Mouse (Mus musculus) MEL (cell line): ENCODE results near the gene Surf2. TPM values are rescaled to one million over a fixed set of nuclear protein-coding genes. Genes with fewer than 3 reads are reported as not detected.

Experiments used
- DNase-seq: peaks from one replicate; pipeline ENCODE4 v3.0.0; 2011; ENCODE audit warnings: low read depth, low spot score
- H3K27ac ChIP-seq: 2 replicates; pipeline ENCODE4 v1.5.1; 2012; ENCODE audit warnings: low read depth, mild to moderate bottlenecking, control low read depth, low read length, moderate library complexity; ENCODE audit not compliant: control insufficient read depth
- H3K27me3 ChIP-seq, 2 experiments: fragments of 150-350 bp in 1 of 2; sonication (generic) in 1 of 2; 2 replicates each; pipeline ENCODE4 v1.6.1; 2012; ENCODE audit warnings: low read length in 2 of 2, mild to moderate bottlenecking in 2 of 2, improper control_type of control experiment in 1 of 2, moderate library complexity in 1 of 2; ENCODE audit not compliant: insufficient read depth in 2 of 2, control insufficient read depth in 1 of 2
- H3K36me3 ChIP-seq, 2 experiments: 2 replicates each; pipeline ENCODE4 v1.6.1; 2012 to 2014; ENCODE audit warnings: low read length in 2 of 2, improper control_type of control experiment in 1 of 2, inconsistent platforms in 1 of 2, mild to moderate bottlenecking in 1 of 2; ENCODE audit not compliant: insufficient read depth in 2 of 2, control insufficient read depth in 1 of 2
- H3K4me1 ChIP-seq, 2 experiments: fragments of 150-350 bp in 1 of 2; sonication (generic) in 1 of 2; 2 replicates each; pipeline ENCODE4 v1.6.1; 2012; ENCODE audit warnings: low read length in 2 of 2, improper control_type of control experiment in 1 of 2, mild to moderate bottlenecking in 1 of 2; ENCODE audit not compliant: insufficient read depth in 2 of 2, control insufficient read depth in 1 of 2
- H3K4me3 ChIP-seq, 2 experiments: fragments of 150-350 bp in 1 of 2; sonication (generic) in 1 of 2; 2 replicates each; pipeline ENCODE4 v1.5.1; 2012; ENCODE audit warnings: low read depth in 2 of 2, low read length in 2 of 2, mild to moderate bottlenecking in 2 of 2, moderate library complexity in 2 of 2, control low read depth in 1 of 2, improper control_type of control experiment in 1 of 2; ENCODE audit not compliant: control insufficient read depth in 1 of 2, insufficient read depth in 1 of 2
- H3K79me2 ChIP-seq: 2 replicates; pipeline ENCODE4 v1.6.1; 2012; ENCODE audit warnings: mild to moderate bottlenecking, low read length, moderate library complexity; ENCODE audit not compliant: control insufficient read depth, poor library complexity, insufficient read depth
- H3K9ac ChIP-seq: 2 replicates; pipeline ENCODE4 v1.6.1; 2012; ENCODE audit warnings: low read depth, mild to moderate bottlenecking, control low read depth, low read length, moderate library complexity; ENCODE audit not compliant: control insufficient read depth, poor library complexity, severe bottlenecking
- H3K9me3 ChIP-seq: fragments of 150-350 bp; sonication (generic); replicated peaks from 2 replicates; pipeline ENCODE4 v1.6.1; 2012; ENCODE audit warnings: mild to moderate bottlenecking, low read length, improper control_type of control experiment, moderate library complexity; ENCODE audit not compliant: insufficient read depth
- EP300 ChIP-seq, 2 experiments: IDR thresholded peaks; 2 replicates each; pipeline ENCODE4 v1.6.1; 2011; ENCODE audit warnings: improper control_type of control experiment in 2 of 2, low read length in 2 of 2, low read depth in 1 of 2, mild to moderate bottlenecking in 1 of 2
- ETS1 ChIP-seq: IDR thresholded peaks from 2 replicates; pipeline ENCODE4 v1.6.1; 2012; ENCODE audit warnings: low read depth, mild to moderate bottlenecking, inconsistent platforms, low read length, improper control_type of control experiment, moderate library complexity
- GABPA ChIP-seq: IDR thresholded peaks from 2 replicates; pipeline ENCODE4 v1.6.1; 2012; ENCODE audit warnings: low read depth, mild to moderate bottlenecking, inconsistent platforms, low read length, improper control_type of control experiment, moderate library complexity
- HCFC1 ChIP-seq: IDR thresholded peaks from 2 replicates; pipeline ENCODE4 v1.6.1; 2012; ENCODE audit warnings: low read depth, mild to moderate bottlenecking, inconsistent platforms, low read length, improper control_type of control experiment, moderate library complexity
- JUND ChIP-seq: IDR thresholded peaks from 2 replicates; pipeline ENCODE4 v1.6.1; 2011; ENCODE audit warnings: low read depth, mild to moderate bottlenecking, improper control_type of control experiment, low read length
- MAX ChIP-seq: IDR thresholded peaks from 2 replicates; pipeline ENCODE4 v1.6.1; 2011; ENCODE audit warnings: low read length, improper control_type of control experiment
- MEF2A ChIP-seq: IDR thresholded peaks from 2 replicates; pipeline ENCODE4 v1.6.1; 2014; ENCODE audit warnings: low read depth, mild to moderate bottlenecking, inconsistent platforms, low read length, improper control_type of control experiment; ENCODE audit not compliant: poor library complexity, insufficient replicate concordance, severe bottlenecking; ENCODE audit errors: extremely low read depth
- MXI1 ChIP-seq: IDR thresholded peaks from 2 replicates; pipeline ENCODE4 v1.6.1; 2011; ENCODE audit warnings: mild to moderate bottlenecking, low read depth, low read length, improper control_type of control experiment
- NRF1 ChIP-seq: IDR thresholded peaks from 2 replicates; pipeline ENCODE4 v1.6.1; 2014; ENCODE audit warnings: low read depth, mild to moderate bottlenecking, inconsistent platforms, low read length, improper control_type of control experiment, moderate library complexity; ENCODE audit not compliant: poor library complexity, insufficient read depth, severe bottlenecking
- POLR2AphosphoS2 ChIP-seq: IDR thresholded peaks from 2 replicates; pipeline ENCODE4 v1.6.1; 2011; ENCODE audit warnings: low read length, improper control_type of control experiment
- POLR2AphosphoS5 ChIP-seq: IDR thresholded peaks from 2 replicates; pipeline ENCODE4 v1.6.1; 2012; ENCODE audit warnings: low read depth, borderline replicate concordance, mild to moderate bottlenecking, inconsistent platforms, low read length, moderate library complexity, mixed read lengths
- RCOR1 ChIP-seq: IDR thresholded peaks from 2 replicates; pipeline ENCODE4 v1.6.1; 2012; ENCODE audit warnings: low read depth, mild to moderate bottlenecking, inconsistent platforms, low read length, improper control_type of control experiment
- SIN3A ChIP-seq: IDR thresholded peaks from 2 replicates; pipeline ENCODE4 v1.6.1; 2012; ENCODE audit warnings: low read length, improper control_type of control experiment, inconsistent platforms
- SMC3 ChIP-seq: IDR thresholded peaks from 2 replicates; pipeline ENCODE4 v1.6.1; 2011; ENCODE audit warnings: low read depth, low read length, improper control_type of control experiment
- TCF12 ChIP-seq: IDR thresholded peaks from 2 replicates; pipeline ENCODE4 v1.6.1; 2014; ENCODE audit warnings: low read depth, mild to moderate bottlenecking, inconsistent platforms, low read length, improper control_type of control experiment, moderate library complexity
- ZC3H11A ChIP-seq: IDR thresholded peaks from 2 replicates; pipeline ENCODE4 v1.6.1; 2012; ENCODE audit warnings: low read depth, mild to moderate bottlenecking, inconsistent platforms, low read length, improper control_type of control experiment
- ZKSCAN1 ChIP-seq: IDR thresholded peaks from 2 replicates; pipeline ENCODE4 v1.6.1; 2012; ENCODE audit warnings: low read depth, mild to moderate bottlenecking, inconsistent platforms, low read length, improper control_type of control experiment, moderate library complexity
- polyA plus RNA-seq, 2 experiments: library from polyadenylated mRNA; stranded (reverse) in 1 of 2; unstranded in 1 of 2; fragments of >175 nt in 1 of 2; fragments of >200 nt in 1 of 2; gene quantifications; 2 replicates each; pipeline versions ENCODE4 v1.2.1 to v1.2.4; 2012; ENCODE audit warnings: low replicate concordance in 2 of 2, low read depth in 1 of 2; ENCODE audit not compliant: insufficient read length in 2 of 2, insufficient read depth in 1 of 2, missing spikeins in 1 of 2
- total RNA-seq: library from RNA; depleted of rRNA; stranded (reverse); fragments of 300-350 nt; gene quantifications from 2 replicates; pipeline ENCODE4 v1.2.3, GENCODE M21; 2012

Gene Surf2
- total and polyA plus RNA-seq, 3 experiments = 63.1 to 84.8 TPM; not detected in 1

- TF ChIP-seq ZC3H11A = 0 out of 2 replicates have a peak, but pooled peaks have one; percentile 46
- no peak for TF ChIP-seq ETS1
- no peak for TF ChIP-seq MAX
- TF ChIP-seq NRF1 = no peak
- TF ChIP-seq EP300 (IDR thresholded peaks at IDR 0.05; ENCODE audit: low read depth in 1 of 2, low read length in 2 of 2) = no peak
- TF ChIP-seq POLR2AphosphoS5 = no peak
- TF ChIP-seq POLR2AphosphoS2 = no peak
- TF ChIP-seq MXI1 = no peak
- TF ChIP-seq RCOR1 = no peak
- TF ChIP-seq ZKSCAN1 = no peak
- TF ChIP-seq TCF12 = 0 out of 2 replicates have a peak, but pooled peaks have one; percentile 9
- TF ChIP-seq MEF2A = no peak
- TF ChIP-seq GABPA = no peak
- peak; percentile 74; the same call in 1 of the 2 replicates for TF ChIP-seq JUND
- peak; percentile 65 for TF ChIP-seq SMC3
- TF ChIP-seq HCFC1 = no peak
Observed at GRCm38 (mm10) chr2:26930390-26930789, 14.2 kb downstream of the Surf2 start (continued).

DNA sequence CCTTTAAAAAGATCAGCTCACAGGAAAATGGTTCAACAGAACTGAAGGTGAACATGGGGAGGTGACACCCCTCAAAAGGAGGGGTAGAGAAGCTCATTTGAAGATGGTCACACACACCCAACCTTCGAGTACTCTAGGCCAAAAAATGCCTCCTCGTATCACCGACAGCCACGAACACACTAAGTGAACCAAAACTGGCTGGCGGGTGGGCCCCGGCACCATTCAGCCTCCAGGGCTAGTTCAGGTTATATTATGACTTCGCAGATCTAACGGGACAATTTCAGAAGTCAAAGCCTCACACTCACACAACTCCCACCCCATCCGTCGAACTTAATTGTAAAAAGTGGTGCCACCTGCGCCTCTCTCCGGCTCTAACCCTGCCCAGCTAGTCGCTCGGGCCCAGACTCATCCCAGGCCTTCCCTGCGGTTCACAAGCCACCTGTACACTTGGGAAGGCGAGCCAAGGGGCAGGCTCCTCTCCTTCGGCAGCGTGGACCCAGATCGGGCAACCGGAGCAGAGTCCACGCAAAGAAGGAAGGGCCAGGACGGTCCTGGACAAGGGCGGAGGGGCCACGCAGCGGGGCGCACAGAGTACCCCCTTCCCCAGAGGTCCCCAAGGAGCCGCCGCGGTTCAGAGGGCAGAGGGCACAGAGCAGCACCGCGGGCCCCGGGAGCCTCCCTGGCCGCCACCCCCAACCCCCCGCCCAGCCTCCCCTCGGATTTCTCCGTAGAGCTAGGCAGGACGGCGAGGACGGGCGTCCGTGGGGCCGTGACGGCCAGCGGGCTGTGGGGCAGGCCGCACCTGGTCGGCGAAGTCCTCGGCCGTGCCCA is 16.5 kb downstream of the Surf2 start:
- H3K9ac ChIP-seq = peak overlapping the region; percentile 94
- peak overlapping the region; percentile 73 to 99 for H3K4me3 ChIP-seq
- H3K27me3 ChIP-seq = no peaks in the 10 kb centered on the region
- peaks cover 5 to 38% of the 10 kb centered on the region in 2 experiments; a peak in 3 of 4 replicates for H3K36me3 ChIP-seq
- peaks cover 19 to 46% of the 10 kb centered on the region in 2 experiments for H3K4me1 ChIP-seq
- peak; percentile 59 for DNase-seq
- H3K27ac ChIP-seq = peak overlapping the region; percentile 56
- peaks cover 53% of the 10 kb centered on the region for H3K79me2 ChIP-seq
- no peak for TF ChIP-seq POLR2AphosphoS5
- TF ChIP-seq NRF1 = 0 out of 2 replicates have a peak, but pooled peaks have one; percentile 16
- TF ChIP-seq SIN3A = 0 out of 2 replicates have a peak, but pooled peaks have one; percentile 54
- TF ChIP-seq MXI1 = peak; percentile 37; the same call in 1 of the 2 replicates
- no peaks in the 10 kb centered on the region for H3K9me3 ChIP-seq
